Mouse (Mus musculus) megakaryocyte, embryonic 14.5 days (primary cell): ENCODE measurements around the gene 1700092M07Rik.
A peak's percentile ranks its signal among the peaks of the same experiment; 100 is the strongest.

Experiments used
- FLI1 ChIP-seq: IDR thresholded peaks from 2 replicates; pipeline ENCODE4 v1.6.1; 2012; ENCODE audit warnings: low read length, inconsistent platforms, mixed read lengths
- GATA1 ChIP-seq: IDR thresholded peaks from 3 replicates; pipeline ENCODE4 v1.6.1; 2012; ENCODE audit warnings: mixed read lengths, low read length, inconsistent platforms, borderline replicate concordance

- TF ChIP-seq GATA1 (no peak), FLI1 (peak; percentile 68; the same call in 1 of the 2 replicates)
Measured at GRCm38 (mm10) chr19:8774086-8774835, 33.7 kb downstream of the 1700092M07Rik start, which contains the start of gene Tmem179b.
